Mouse (Mus musculus): Measurements from ENCODE around the gene Hcst. TPM values are rescaled to one million over a fixed set of nuclear protein-coding genes. Genes with fewer than 3 reads are reported as not detected.

Gene Hcst
- total RNA-seq, 2 experiments from 2014 or later = not detected

Other genes with a start within 250 kb of the Hcst start
- gene Cox7a1, start 235.7 kb downstream of the Hcst start, total RNA-seq (2021) = 1 to 10 TPM; 3.7 to 5.0 TPM
- gene Capns1, start 221.0 kb downstream of the Hcst start, total RNA-seq (2021) = 100 to 1,000 TPM; 207 to 234 TPM
- 10 to 100 TPM; 53.1 to 65.2 TPM for gene Polr2i, start 187.9 kb downstream of the Hcst start, total RNA-seq (2021)
- 100 to 1,000 TPM; 118 to 127 TPM for gene Tbcb, start 187.6 kb downstream of the Hcst start, total RNA-seq (2021)
- not detected for gene Ovol3, start 184.1 kb downstream of the Hcst start, total RNA-seq (2021)
- gene Thap8, start 139.8 kb downstream of the Hcst start, total RNA-seq (2021) = under 1 TPM; 0.27 to 0.28 TPM
- gene Wdr62, start 139.4 kb downstream of the Hcst start, total RNA-seq (2021) = 1 to 10 TPM in 1 of 2 experiments, under 1 TPM in 1; 0.94 to 2.1 TPM
- gene Clip3, start 128.1 kb downstream of the Hcst start, total RNA-seq (2021) = 100 to 1,000 TPM; 454 to 456 TPM
- gene Alkbh6, start 111.1 kb downstream of the Hcst start, total RNA-seq (2021) = 10 to 100 TPM; 54.2 to 57.2 TPM
- 10 to 100 TPM; 10.5 to 12.7 TPM for gene Syne4, start 105.0 kb downstream of the Hcst start, total RNA-seq (2021)
- gene E130208F15Rik, start 98.1 kb downstream of the Hcst start, total RNA-seq (2021) = under 1 TPM; 0.28 to 0.40 TPM
- gene Sdhaf1, start 96.0 kb downstream of the Hcst start, total RNA-seq (2021) = 1 to 10 TPM; 6.6 to 7.4 TPM
- gene Lrfn3, start 57.1 kb downstream of the Hcst start, total RNA-seq (2021) = 10 to 100 TPM; 29.3 to 30.7 TPM
- 10 to 100 TPM; 27.4 to 30.2 TPM for gene Tyrobp, start 6.1 kb downstream of the Hcst start, total RNA-seq (2021)
- 1 to 10 TPM; 3.1 to 3.4 TPM for gene Nfkbid, start 1.9 kb upstream of the Hcst start, total RNA-seq (2021)
- gene Aplp1, start 25.7 kb upstream of the Hcst start, total RNA-seq (2021) = 1,000 to 10,000 TPM; 1,244 to 1,325 TPM
- gene Kirrel2, start 37.8 kb upstream of the Hcst start, total RNA-seq (2021) = 10 to 100 TPM; 12.3 to 21.0 TPM
- gene Nphs1, start 38.5 kb upstream of the Hcst start, total RNA-seq (2021) = 1 to 10 TPM; 1.2 TPM
- under 1 TPM in 1 of 2 experiments, not detected in 1; 0.73 TPM for gene Prodh2, start 73.8 kb upstream of the Hcst start, total RNA-seq (2021)
- 100 to 1,000 TPM; 104 to 111 TPM for gene Arhgap33, start 115.2 kb upstream of the Hcst start, total RNA-seq (2021)
- gene Hspb6, start 132.3 kb upstream of the Hcst start, total RNA-seq (2021) = 1 to 10 TPM; 3.3 to 3.7 TPM
- gene Proser3, start 132.4 kb upstream of the Hcst start, total RNA-seq (2021) = 1 to 10 TPM; 5.7 to 6.9 TPM
- 10 to 100 TPM; 46.4 to 50.1 TPM for gene Lin37, start 140.0 kb upstream of the Hcst start, total RNA-seq (2021)
- 10 to 100 TPM; 69.0 to 72.2 TPM for gene U2af1l4, start 143.4 kb upstream of the Hcst start, total RNA-seq (2021)
- gene Gm49396, start 143.5 kb upstream of the Hcst start, total RNA-seq (2021) = 10 to 100 TPM; 10.9 to 11.1 TPM
- 10 to 100 TPM; 79.8 to 92.4 TPM for gene Psenen, start 143.8 kb upstream of the Hcst start, total RNA-seq (2021)
- 1 to 10 TPM; 5.5 to 7.0 TPM for gene Igflr1, start 145.6 kb upstream of the Hcst start, total RNA-seq (2021)
- gene Kmt2b, start 168.9 kb upstream of the Hcst start, total RNA-seq (2021) = 10 to 100 TPM; 42.3 to 53.4 TPM
- gene Zbtb32, start 179.1 kb upstream of the Hcst start, total RNA-seq (2021) = not detected
- gene Upk1a, start 193.0 kb upstream of the Hcst start, total RNA-seq (2021) = under 1 TPM in 1 of 2 experiments, not detected in 1; 0.25 TPM
- gene Cox6b1, start 206.3 kb upstream of the Hcst start, total RNA-seq (2021) = 100 to 1,000 TPM; 609 to 715 TPM
- not detected for gene Etv2, start 216.0 kb upstream of the Hcst start, total RNA-seq (2021)
- 10 to 100 TPM; 72.4 to 76.0 TPM for gene Rbm42, start 230.5 kb upstream of the Hcst start, total RNA-seq (2021)
- gene Haus5, start 245.1 kb upstream of the Hcst start, total RNA-seq (2021) = 1 to 10 TPM; 4.7 to 5.0 TPM